Mouse (Mus musculus): ENCODE measurements at regions not wholly inside any gene's neighbourhood (a gene's known extent, or its start where the extent isn't known, plus 50 kb on each side); places are given as distances from the start of the nearest gene placed in this dataset.

GRCm38 (mm10) chr14:76918091-76918490 is 118.5 kb upstream of the Ccdc122 start:
- intact Hi-C loops (cut with DNase I): no loop called here

- intact Hi-C loops (cut with DNase I): no loop called here
Measured at GRCm38 (mm10) chr14:76917139-76917929, 119.2 kb upstream of the Ccdc122 start.

DNA sequence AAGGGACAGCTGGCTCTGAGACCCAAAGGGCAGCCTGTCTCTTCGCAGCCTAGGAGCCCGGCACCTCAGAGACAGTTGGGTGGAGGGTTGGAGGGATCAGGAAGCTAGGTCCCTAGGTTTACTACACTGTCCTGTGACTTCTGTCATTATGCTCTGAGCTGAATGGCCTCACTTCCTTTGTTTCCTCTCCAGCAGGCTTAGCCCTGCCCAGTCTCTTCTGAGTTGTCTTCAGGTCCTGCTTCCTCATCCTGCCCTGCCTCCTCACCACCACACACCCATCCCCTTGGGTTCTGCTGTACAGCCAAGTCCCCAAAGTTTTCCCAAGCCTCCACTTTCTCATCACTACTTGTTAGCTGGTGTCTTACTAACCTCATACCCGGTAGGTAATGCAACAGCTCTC is 122.7 kb upstream of the Ccdc122 start:
- intact Hi-C loops (cut with DNase I): loop anchor here (5.0 kb wide), 1 partner anchor 33 kb away; no protein-coding TSS in a partner anchor

GRCm38 (mm10) chr14:76912301-76913001 is 124.1 kb upstream of the Ccdc122 start:
- intact Hi-C loops (cut with DNase I): loop anchor here (5.0 kb wide), 1 partner anchor 35 kb away; no protein-coding TSS in a partner anchor

- intact Hi-C loops (cut with DNase I): loop anchor here (5.0 kb wide), 1 partner anchor 36 kb away; no protein-coding TSS in a partner anchor
Measured at GRCm38 (mm10) chr14:76911271-76911670, 125.3 kb upstream of the Ccdc122 start.

DNA sequence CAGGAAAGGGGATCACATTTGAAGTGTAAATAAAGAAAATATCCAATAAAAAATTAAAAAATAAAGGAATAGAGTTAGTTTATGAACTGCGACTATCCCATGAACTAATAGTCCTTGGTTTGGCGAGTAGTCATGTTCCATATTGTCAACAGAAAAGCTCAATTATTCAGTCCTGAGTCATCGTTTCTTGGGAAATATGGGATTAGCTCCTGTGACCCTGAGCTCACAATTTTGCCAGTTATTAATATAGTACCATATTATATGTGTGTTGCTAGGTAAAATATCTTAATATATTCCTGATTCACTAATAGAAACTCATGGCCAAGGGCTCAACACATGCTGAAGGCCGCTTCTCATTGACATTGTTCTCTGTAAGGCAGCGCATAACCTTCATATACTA is 126.4 kb upstream of the Ccdc122 start:
- intact Hi-C loops (cut with DNase I): loop anchor here (5.0 kb wide), 1 partner anchor 37 kb away; no protein-coding TSS in a partner anchor

DNA sequence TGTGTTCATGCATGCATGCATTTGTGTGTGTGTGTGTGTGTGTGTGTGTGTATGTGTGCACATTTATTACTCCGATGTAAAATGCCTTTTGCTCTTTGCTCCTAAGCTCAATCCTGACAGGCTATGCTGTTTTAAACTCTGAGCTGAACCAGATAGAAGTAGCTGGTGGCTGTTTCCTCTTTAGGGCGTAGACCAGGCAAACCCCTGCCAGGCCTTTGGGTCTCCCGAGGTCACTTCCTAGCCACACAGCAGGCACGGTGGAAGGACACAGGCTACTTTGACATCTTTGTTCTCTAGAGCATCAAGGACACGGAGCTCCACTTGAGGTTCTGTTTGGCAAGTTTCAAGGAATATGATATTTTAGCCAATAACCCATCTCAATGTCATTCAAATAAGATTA is 128.6 kb upstream of the Ccdc122 start:
- intact Hi-C loops (cut with DNase I): no loop called here

GRCm38 (mm10) chr14:76902962-76903757 is 133.4 kb upstream of the Ccdc122 start:
- intact Hi-C loops (cut with DNase I): loop anchor here (5.0 kb wide), 1 partner anchor 84 kb away; no protein-coding TSS in a partner anchor

DNA sequence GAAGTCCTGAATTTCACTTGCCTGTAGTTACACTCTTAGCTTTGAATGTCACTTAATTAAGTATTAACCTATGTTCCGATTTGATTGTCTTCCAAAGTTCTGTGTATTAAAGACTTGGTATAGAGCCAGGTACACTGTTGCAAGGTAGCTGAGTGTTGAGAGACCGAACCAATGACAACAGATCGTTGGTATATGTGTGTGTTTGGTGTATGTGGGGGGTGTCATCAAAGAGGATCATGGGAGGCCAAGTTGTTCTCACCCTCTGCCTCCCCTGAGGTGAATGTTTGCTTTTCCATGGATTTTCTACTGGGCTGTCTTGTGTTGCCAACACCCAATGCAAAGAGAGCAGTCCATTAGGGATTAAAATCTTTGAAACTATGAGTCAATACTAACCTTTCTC is 135.1 kb upstream of the Ccdc122 start:
- intact Hi-C loops (cut with DNase I): loop anchor here (5.0 kb wide), 1 partner anchor 86 kb away; no protein-coding TSS in a partner anchor

DNA sequence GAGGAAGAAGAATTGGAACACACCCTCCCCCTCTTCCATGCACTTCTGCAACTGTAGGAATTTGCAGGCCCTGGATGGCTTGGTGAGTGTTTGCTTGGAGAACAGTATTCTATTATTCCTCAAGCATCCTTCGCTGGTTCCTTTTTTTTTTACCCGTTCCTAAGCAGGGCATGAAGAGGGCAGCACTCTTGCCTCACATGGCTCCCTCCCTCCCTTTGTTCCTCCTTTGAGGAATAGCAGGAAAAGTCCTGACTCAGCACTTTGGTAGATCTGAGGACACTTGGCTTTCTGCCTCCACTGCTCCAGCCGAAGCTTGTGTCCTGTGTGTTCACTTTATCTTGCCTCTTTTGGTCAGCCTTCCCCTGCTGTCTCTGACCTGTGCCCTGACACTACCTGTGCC is 137.2 kb upstream of the Ccdc122 start:
- intact Hi-C loops (cut with DNase I): no loop called here

DNA sequence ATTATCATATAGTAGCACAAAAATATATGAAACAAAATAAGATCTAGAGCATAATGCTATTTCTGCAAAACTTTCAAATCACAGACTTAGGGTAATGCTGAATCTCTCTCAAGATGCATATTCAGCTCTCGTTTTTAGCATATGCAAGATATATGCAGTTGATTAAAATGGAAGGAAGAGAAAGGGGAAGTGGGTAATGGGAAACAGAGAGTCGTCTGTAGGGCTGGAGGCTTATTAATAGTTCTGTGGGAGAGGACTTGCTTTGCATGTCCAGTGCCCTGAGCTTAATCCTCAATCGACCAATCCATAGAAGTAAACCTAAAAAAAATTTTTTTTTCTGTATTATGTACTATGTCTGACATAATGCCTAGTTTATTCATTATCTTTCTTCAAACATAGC is 148.9 kb upstream of the Ccdc122 start:
- intact Hi-C loops (cut with DNase I): no loop called here

DNA sequence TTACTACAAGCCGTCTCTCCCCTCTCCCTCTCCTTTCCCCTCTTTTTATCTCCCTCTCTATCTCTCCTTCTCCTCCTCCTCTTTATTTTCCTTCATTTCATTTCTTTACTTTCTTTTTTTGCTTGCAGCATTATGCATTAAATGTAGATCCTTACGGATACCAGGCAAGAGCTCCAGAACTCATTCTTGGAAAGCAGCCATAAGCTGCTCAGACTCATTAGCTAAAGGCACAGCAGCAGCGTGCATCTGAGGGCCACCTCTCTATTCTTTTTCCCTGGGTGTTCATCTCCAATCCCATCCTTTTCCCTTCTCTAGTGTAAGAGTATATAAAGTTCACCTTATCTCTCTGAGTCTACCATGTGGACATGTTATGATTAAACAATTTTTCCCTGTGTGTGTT is 149.4 kb upstream of the Ccdc122 start:
- intact Hi-C loops (cut with DNase I): no loop called here

- intact Hi-C loops (cut with DNase I): no loop called here
Measured at GRCm38 (mm10) chr14:76883231-76883651, 153.3 kb upstream of the Ccdc122 start.

GRCm38 (mm10) chr14:76882711-76883171 is 153.8 kb upstream of the Ccdc122 start:
- intact Hi-C loops (cut with DNase I): no loop called here

DNA sequence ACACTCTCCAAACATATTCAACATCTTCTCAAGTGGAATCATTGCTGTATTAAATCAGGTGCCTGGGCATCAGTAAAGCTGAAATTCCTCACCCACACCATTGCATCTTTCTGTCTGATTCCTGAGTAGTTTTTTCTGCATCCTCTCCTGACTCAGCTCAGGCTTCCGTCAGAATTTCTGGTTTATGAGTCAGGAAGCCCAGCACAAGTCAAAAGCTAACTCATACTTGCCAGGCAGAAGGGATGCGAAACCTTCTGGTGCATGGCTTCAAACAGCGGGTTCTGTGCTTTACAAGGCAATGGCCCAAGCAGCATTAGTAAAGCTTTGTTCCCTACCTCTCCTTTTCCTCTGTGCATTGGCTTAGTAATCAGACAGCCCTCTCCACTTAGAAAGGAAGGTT is 155.7 kb upstream of the Ccdc122 start:
- intact Hi-C loops (cut with DNase I): no loop called here

GRCm38 (mm10) chr14:76877306-76877705 is 159.3 kb upstream of the Ccdc122 start:
- intact Hi-C loops (cut with DNase I): loop anchor here (5.0 to 10.0 kb wide), 3 partner anchors 113 to 280 kb away; no protein-coding TSS in a partner anchor

GRCm38 (mm10) chr14:76876015-76876414 is 160.6 kb upstream of the Ccdc122 start:
- intact Hi-C loops (cut with DNase I): loop anchor here (1.0 to 10.0 kb wide), 4 partner anchors 111 to 370 kb away; no protein-coding TSS in a partner anchor

DNA sequence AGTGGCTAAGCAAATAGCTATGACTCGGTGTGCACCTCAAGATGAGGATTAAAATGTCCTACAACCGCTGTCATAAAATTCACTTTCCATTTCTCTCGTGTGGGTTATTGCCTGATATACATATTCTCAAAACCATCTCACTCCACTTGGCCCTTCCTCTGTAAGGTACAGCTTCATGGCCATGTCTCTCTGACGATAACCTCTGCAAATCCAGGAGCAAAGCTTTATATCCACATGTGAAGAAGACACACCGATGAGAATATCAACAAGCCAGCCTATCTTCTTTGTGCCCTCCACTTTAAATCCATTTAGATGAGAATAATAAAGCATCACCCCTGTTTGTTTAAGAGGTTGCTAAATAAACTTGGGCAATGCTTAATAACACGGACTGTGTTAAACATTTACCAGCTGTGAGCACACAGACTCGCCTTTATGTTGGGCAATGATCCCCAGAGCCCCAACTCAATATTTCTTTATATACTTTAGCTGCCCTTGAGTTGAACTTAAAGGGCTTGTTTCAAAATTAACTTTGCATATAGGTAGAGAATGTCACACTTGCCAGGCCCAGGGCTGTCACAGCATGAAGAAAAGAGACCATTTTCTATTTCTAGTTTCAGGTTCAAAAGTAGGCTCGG is 161.2 kb upstream of the Ccdc122 start:
- intact Hi-C loops (cut with DNase I): loop anchor here (5.0 to 10.0 kb wide), 3 partner anchors 111 to 278 kb away; no protein-coding TSS in a partner anchor

DNA sequence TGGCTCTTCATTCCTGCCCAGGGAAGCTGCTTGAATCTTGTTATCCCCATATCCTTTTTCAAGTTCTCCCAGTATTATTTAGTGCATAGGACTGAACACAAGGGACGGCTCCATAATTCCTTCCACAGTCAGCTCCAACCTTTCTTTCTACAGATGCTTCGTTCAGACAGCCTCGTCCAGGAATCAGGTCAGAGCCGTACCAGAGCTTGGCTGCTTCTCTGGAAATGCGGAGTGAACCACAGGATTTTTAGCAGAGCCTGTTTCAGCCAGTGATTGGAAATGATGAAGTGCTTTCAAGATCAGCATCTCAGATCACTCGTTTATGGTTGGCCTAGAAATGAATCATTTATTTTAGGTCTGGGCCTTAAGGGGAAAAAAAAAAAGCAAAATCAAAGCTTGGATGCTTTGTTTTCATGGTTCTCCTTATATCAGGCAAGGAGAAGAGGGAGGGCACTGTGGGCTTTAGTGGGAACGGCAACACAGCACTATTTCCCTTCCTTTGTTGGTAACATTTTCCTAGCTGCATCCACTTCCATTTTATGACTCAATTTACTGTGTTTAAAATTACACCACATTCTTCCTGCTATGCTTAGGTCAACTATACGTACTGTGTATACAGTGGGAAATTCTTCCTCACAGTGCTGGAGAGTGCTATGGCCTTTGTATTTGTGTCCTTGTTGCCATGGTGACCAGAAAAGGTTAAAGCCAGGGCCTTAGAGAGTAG is 161.9 kb upstream of the Ccdc122 start:
- intact Hi-C loops (cut with DNase I): loop anchor here (5.0 to 10.0 kb wide), 3 partner anchors 110 to 277 kb away; no protein-coding TSS in a partner anchor

GRCm38 (mm10) chr14:76873684-76874083 is 162.9 kb upstream of the Ccdc122 start:
- intact Hi-C loops (cut with DNase I): loop anchor here (10.0 kb wide), 2 partner anchors 109 to 189 kb away; no protein-coding TSS in a partner anchor
